Mouse (Mus musculus): Measurements from ENCODE around the gene Gal3st4. TPM values are rescaled to one million over a fixed set of nuclear protein-coding genes. Genes with fewer than 3 reads are reported as not detected.

Gal3st4 gene
- polyA plus RNA-seq (2014; fragmentation: Illumina TruSeq; extraction: RNeasy Lipid Tissue Mini Kit (QIAGEN cat#74804); ENCODE audit: low read depth, low replicate concordance) = 36.2 TPM

DNA sequence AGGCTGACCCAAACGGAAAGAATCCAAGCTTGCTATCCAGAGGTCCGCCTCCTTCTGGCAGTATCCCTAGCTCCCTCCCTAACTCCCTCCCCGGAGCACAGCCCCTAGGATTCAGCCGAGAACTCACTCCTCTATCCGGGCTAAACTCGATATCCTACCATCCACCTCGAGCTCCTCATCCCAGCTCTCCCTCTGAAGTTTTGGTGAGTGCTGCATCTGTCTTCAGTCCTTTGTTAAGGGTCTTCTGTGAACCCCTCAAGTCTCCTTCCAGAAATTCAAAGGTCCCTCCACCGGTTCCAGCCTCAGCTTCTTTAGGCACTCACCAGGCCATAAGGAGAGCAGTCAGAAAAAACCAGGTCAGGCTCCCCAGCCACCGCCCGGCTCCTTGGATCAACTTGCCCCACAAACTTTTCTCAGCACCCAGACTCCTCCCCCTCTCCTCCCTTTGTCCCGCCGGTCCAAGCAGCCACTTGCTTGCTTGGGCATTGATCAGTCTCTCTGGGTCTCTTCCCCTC lies at the start of gene Gal3st4:
Gal3st4 (minus strand) TSS at position 432 of the 515 bp plus-strand sequence.

DNA sequence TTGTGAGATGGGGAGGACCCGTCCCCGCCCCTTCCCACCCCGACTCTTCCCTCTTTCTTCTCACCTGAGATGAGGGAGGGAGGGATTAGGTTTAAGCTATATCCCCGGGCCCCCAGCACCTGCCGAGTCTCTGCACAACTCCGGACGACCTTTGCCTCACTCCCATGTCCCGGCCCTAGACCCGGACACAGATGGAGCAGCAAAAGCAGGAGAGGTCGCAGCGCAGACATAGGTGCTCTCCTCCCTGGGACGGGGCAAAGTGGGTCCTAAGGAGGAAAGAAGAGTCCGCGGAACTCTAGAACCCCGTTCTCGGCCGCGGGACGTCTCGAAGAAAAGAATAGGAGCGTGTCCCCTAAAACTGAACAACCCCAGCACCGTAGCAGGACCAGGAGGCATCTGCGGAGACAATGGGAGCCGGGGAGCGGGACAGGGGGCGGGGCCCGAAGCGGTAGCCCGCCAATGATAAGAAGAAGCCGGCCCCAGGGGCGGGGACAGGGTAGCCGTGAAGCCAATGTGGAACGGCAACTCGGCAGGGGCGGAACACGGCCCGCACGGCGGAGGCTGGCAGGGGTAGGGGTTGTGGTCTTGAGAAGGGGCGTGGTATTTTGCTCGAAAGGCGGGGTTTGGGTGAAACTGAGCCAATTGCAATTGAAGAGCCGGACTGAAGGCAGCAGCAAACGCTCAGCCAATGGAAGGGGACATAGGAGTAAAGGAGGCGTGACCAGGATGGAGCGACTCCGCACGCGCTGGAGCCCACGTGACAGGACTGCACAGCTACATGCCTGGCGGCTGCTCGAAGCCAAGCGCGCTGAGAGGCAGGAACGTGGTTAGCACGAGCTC lies 7.2 kb upstream of the Gal3st4 start, which contains the start of the genes Gm43720, Gpc2 and Stag3:
Gm43720 (minus strand) TSS at position 374 of the 840 bp plus-strand sequence.
Gpc2 (minus strand) TSS at position 421 of the 840 bp plus-strand sequence.
Stag3 (plus strand) TSS at position 656 of the 840 bp plus-strand sequence.

DNA sequence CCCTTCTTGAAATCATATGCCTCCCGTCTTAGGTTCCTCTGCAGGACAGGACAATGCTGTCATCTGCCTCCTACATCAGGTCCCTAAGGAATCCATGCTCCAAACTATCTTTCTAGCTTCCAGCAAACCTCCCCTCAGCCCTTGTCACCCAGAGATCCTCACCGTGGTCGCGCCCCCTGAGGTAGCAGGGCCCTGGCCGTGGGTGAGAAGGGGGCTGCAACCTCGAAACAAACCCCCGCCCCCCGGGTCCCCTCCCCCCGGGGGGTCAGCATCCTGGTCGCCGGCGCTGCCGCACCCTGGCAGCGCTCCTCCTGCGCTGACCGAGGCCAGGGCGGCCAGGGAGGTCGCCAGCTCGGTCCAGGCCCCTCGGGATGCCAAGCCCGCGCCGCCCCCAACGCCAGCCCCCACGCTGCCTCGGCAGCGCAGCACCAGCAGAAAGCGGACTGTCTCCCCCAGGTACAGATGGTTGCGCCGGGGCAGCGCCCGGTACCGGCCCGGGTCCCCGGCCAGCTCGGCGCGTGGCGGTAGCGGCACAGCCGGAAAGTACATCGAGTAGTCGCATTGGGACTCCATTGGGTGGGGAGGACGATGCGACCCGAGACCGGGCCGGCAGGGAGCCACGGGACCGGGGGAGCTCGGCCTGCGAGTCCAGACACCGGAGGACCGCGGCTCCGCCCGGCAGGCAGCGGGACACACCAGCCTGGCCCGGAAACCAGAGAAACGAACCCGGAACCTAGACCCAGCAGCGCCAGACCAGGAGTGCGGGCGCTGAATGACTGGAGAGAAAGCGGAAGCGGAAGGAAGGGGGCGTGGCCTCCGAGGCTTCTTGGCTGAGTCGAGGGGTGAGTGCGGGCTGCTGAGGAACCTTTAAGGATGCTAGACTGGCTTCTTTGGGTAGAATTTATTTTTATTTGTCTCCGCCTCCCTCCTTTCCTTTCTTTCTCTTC lies 9.1 kb downstream of the Gal3st4 start, which contains the start of gene BC037034:
BC037034 (minus strand) TSS at position 774 of the 947 bp plus-strand sequence.

DNA sequence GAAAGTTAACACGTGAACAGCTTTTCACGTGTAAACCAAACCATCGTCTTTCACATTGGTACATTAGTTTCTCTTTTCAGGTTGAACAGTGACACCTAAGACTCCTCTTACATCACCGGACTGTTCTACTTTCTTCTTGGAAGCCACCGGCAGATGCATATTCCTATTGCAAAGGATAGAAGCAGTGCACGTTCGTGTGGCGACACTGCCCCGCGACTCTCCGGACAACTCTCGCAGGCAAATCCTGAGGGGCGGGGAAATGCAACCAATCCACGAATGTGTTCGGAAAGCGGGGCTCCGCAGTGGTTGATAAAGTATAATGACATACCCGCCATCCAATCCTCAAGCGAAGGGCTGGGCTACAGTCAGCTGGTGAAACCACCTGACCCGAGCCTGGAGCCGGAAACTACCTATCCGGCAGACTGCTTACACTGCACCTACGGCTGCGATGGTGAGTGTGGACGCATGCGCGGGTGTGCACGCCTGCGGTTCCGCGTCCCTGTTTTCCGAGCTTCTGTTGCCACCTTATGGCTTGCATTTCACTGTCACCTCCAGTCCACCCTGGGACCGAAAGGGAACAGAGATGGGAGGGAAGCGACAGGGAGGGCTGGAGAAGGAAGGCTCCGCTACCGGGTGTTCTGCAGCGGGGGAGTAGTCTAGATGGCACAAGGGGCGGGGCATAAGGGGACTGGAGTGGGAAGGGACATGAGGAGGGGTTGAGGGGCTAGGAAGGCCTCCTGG lies 17.1 kb downstream of the Gal3st4 start, which contains the start of gene Lamtor4:
Lamtor4 (plus strand) TSS at position 130 of the 741 bp plus-strand sequence.

DNA sequence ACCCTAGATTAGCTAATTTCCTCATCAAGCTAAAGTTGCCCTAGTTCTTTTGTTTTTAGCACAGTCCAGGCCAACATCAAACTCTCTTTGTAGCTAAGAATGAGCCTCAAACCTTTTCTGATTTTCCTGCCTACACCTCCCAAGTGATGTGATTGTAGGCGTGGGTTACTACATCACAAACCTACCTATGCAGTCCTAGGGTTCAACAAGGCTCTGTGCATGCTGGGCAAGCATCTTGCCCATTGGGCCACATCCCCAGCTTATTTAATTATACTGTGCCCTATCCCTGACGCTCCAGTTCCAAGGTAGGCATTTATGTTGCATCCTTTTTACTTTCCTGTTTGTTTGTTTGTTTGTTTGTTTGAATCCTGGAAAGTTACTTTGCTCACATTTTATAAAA lies 46.9 kb downstream of the Gal3st4 start, which contains the start of gene Nxpe5:
Nxpe5 (plus strand) TSS at position 199 of the 400 bp plus-strand sequence.

Other genes with a start within 250 kb of the Gal3st4 start
- gene Smok3c, start 219.6 kb downstream of the Gal3st4 start, polyA plus RNA-seq (2014; fragmentation: Illumina TruSeq; extraction: RNeasy Lipid Tissue Mini Kit (QIAGEN cat#74804); ENCODE audit: low read depth, low replicate concordance) = not detected
- gene Zkscan1, start 187.8 kb downstream of the Gal3st4 start, polyA plus RNA-seq (2014; fragmentation: Illumina TruSeq; extraction: RNeasy Lipid Tissue Mini Kit (QIAGEN cat#74804); ENCODE audit: low read depth, low replicate concordance) = 11.2 TPM
- gene Zscan21, start 155.9 kb downstream of the Gal3st4 start, polyA plus RNA-seq (2014; fragmentation: Illumina TruSeq; extraction: RNeasy Lipid Tissue Mini Kit (QIAGEN cat#74804); ENCODE audit: low read depth, low replicate concordance) = 19.0 TPM
- gene Zfp113, start 117.1 kb downstream of the Gal3st4 start, polyA plus RNA-seq (2014; fragmentation: Illumina TruSeq; extraction: RNeasy Lipid Tissue Mini Kit (QIAGEN cat#74804); ENCODE audit: low read depth, low replicate concordance) = 6.9 TPM
- 124 TPM for gene Cops6, start 111.8 kb downstream of the Gal3st4 start, polyA plus RNA-seq (2014; fragmentation: Illumina TruSeq; extraction: RNeasy Lipid Tissue Mini Kit (QIAGEN cat#74804); ENCODE audit: low read depth, low replicate concordance)
- 26.6 TPM for gene Ap4m1, start 100.8 kb downstream of the Gal3st4 start, polyA plus RNA-seq (2014; fragmentation: Illumina TruSeq; extraction: RNeasy Lipid Tissue Mini Kit (QIAGEN cat#74804); ENCODE audit: low read depth, low replicate concordance)
- 26.1 TPM for gene Mcm7, start 100.4 kb downstream of the Gal3st4 start, polyA plus RNA-seq (2014; fragmentation: Illumina TruSeq; extraction: RNeasy Lipid Tissue Mini Kit (QIAGEN cat#74804); ENCODE audit: low read depth, low replicate concordance)
- gene Taf6, start 85.4 kb downstream of the Gal3st4 start, polyA plus RNA-seq (2014; fragmentation: Illumina TruSeq; extraction: RNeasy Lipid Tissue Mini Kit (QIAGEN cat#74804); ENCODE audit: low read depth, low replicate concordance) = 29.0 TPM
- 20.6 TPM for gene Cnpy4, start 85.4 kb downstream of the Gal3st4 start, polyA plus RNA-seq (2014; fragmentation: Illumina TruSeq; extraction: RNeasy Lipid Tissue Mini Kit (QIAGEN cat#74804); ENCODE audit: low read depth, low replicate concordance)
- gene Mblac1, start 78.5 kb downstream of the Gal3st4 start, polyA plus RNA-seq (2014; fragmentation: Illumina TruSeq; extraction: RNeasy Lipid Tissue Mini Kit (QIAGEN cat#74804); ENCODE audit: low read depth, low replicate concordance) = 5.7 TPM
- 22.5 TPM for gene Nxpe5, start 46.9 kb downstream of the Gal3st4 start, polyA plus RNA-seq (2014; fragmentation: Illumina TruSeq; extraction: RNeasy Lipid Tissue Mini Kit (QIAGEN cat#74804); ENCODE audit: low read depth, low replicate concordance)
- 169 TPM for gene Lamtor4, start 17.4 kb downstream of the Gal3st4 start, polyA plus RNA-seq (2014; fragmentation: Illumina TruSeq; extraction: RNeasy Lipid Tissue Mini Kit (QIAGEN cat#74804); ENCODE audit: low read depth, low replicate concordance)
- gene BC037034, start 8.8 kb downstream of the Gal3st4 start, polyA plus RNA-seq (2014; fragmentation: Illumina TruSeq; extraction: RNeasy Lipid Tissue Mini Kit (QIAGEN cat#74804); ENCODE audit: low read depth, low replicate concordance) = 57.0 TPM
- gene Gm43720, start 7.1 kb upstream of the Gal3st4 start, polyA plus RNA-seq (2014; fragmentation: Illumina TruSeq; extraction: RNeasy Lipid Tissue Mini Kit (QIAGEN cat#74804); ENCODE audit: low read depth, low replicate concordance) = 1.8 TPM
- gene Gpc2, start 7.2 kb upstream of the Gal3st4 start, polyA plus RNA-seq (2014; fragmentation: Illumina TruSeq; extraction: RNeasy Lipid Tissue Mini Kit (QIAGEN cat#74804); ENCODE audit: low read depth, low replicate concordance) = 11.8 TPM
- gene Stag3, start 7.4 kb upstream of the Gal3st4 start, polyA plus RNA-seq (2014; fragmentation: Illumina TruSeq; extraction: RNeasy Lipid Tissue Mini Kit (QIAGEN cat#74804); ENCODE audit: low read depth, low replicate concordance) = 10.9 TPM
- 0.30 TPM for gene Pvrig, start 69.1 kb upstream of the Gal3st4 start, polyA plus RNA-seq (2014; fragmentation: Illumina TruSeq; extraction: RNeasy Lipid Tissue Mini Kit (QIAGEN cat#74804); ENCODE audit: low read depth, low replicate concordance)
- gene Zfp157, start 168.6 kb upstream of the Gal3st4 start, polyA plus RNA-seq (2014; fragmentation: Illumina TruSeq; extraction: RNeasy Lipid Tissue Mini Kit (QIAGEN cat#74804); ENCODE audit: low read depth, low replicate concordance) = 6.9 TPM

All from adipose tissue, adult 10 weeks (tissue).